Mouse (Mus musculus) erythroblast, embryonic 14.5 days (primary cell): ENCODE results near the gene Gpr37l1.

Source experiments
- GATA1 ChIP-seq: IDR thresholded peaks from 2 replicates; pipeline ENCODE4 v1.6.1; 2012; ENCODE audit warnings: low read length, inconsistent platforms, mixed read lengths
- TAL1 ChIP-seq: IDR thresholded peaks from 3 replicates; pipeline ENCODE4 v1.6.1; 2012; ENCODE audit warnings: low read length, inconsistent platforms, mixed read lengths

DNA sequence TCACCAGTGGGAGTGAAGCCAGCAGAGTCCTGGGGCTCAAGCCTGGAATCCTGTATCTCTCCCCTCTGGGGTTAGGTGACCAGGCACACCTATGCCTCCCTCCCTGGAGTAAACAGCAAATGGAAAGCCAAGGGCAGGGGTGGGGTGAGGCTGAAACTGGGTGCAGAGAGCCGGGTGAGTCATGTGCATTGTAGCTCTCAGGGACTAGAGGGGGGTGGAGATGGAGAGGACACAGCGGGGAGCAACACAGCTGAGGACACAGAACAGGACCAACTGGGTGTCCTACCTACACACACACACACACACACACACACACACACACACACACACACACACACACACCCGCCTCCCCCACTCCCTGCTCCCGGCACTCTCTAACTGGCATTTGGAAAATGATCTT lies 16.0 kb upstream of the Gpr37l1 start:
- TF ChIP-seq GATA1 (no peak), TAL1 (no peak)
